Mouse (Mus musculus): Measurements from ENCODE around the gene Rbfox1. TPM values are rescaled to one million over a fixed set of nuclear protein-coding genes. Genes with fewer than 3 reads are reported as not detected.
A peak's percentile ranks its signal among the peaks of the same experiment; 100 is the strongest.

Gene Rbfox1
- total and polyA plus RNA-seq, 3 experiments = not detected

DNA sequence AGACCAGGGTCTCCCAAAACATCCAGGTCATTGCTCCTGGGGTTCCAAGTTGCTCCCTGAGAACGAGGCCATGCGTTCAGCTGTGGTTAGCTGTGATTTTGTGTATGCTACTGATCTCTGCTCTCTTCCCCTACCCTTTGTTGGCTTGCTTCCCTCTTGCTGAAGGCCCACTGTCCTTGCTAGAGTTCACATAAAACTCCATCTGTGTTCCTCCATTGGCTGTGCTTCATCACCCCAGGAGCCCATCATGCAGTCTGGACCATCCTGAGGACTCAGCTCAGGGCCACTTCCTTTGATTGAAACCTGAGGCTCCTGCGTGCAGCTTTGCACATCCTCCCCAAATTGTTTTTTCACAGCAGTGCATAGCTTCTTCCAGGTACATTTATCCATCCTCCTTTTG lies 600.5 kb downstream of the Rbfox1 start:
- TF ChIP-seq ELF1 (IDR thresholded peaks at IDR 0.05; ENCODE audit: low read depth, low read length) = no peak
- TF ChIP-seq NRF1 (IDR thresholded peaks at IDR 0.05; ENCODE audit: insufficient read depth, low read depth, low read length, poor library complexity, severe bottlenecking) = no peak
- TF ChIP-seq MYC (IDR thresholded peaks at IDR 0.05; ENCODE audit: low read depth, low read length) = no peak
- no peak for TF ChIP-seq RCOR1 (IDR thresholded peaks at IDR 0.05; ENCODE audit: low read depth, low read length)
- TF ChIP-seq CHD2 (IDR thresholded peaks at IDR 0.05; ENCODE audit: low read length) = no peak
- no peak for TF ChIP-seq GABPA (IDR thresholded peaks at IDR 0.05; ENCODE audit: low read depth, low read length)
- TF ChIP-seq POLR2A (IDR thresholded peaks at IDR 0.05; ENCODE audit: control insufficient read depth in 1 of 2, insufficient read depth in 1 of 2, low read depth in 1 of 2, low read length in 2 of 2, poor library complexity in 1 of 2) = no peak
- no peak for TF ChIP-seq E2F4 (IDR thresholded peaks at IDR 0.05; ENCODE audit: borderline replicate concordance, low read depth, low read length)
- no peak for TF ChIP-seq RAD21 (IDR thresholded peaks at IDR 0.05; ENCODE audit: low read depth, low read length)
- no peak for TF ChIP-seq TAL1 (IDR thresholded peaks at IDR 0.05; ENCODE audit: low read length)
- no peak for TF ChIP-seq MXI1 (IDR thresholded peaks at IDR 0.05; ENCODE audit: low read depth, low read length)
- no peak for TF ChIP-seq KAT2A (conservative IDR thresholded peaks at IDR 0.05; ENCODE audit: low read depth, low read length)
- TF ChIP-seq TBP (IDR thresholded peaks at IDR 0.05; ENCODE audit: low read depth, low read length) = no peak
- Histone ChIP-seq H3K4me3 (ENCODE audit: control insufficient read depth in 1 of 2, insufficient read depth in 1 of 2, low read depth in 2 of 2, low read length in 2 of 2) (no peak overlapping the region), H3K4me1 (ENCODE audit: control insufficient read depth in 1 of 2, insufficient read depth in 2 of 2, low read length in 2 of 2) (no peaks in the 10 kb centered on the region), H3K9ac (ENCODE audit: control insufficient read depth, low read depth, low read length, poor library complexity, severe bottlenecking) (no peak overlapping the region), H3K9me3 (replicated peaks; ENCODE audit: insufficient read depth, low read length) (no peaks in the 10 kb centered on the region), H3K27ac (ENCODE audit: control insufficient read depth, low read depth, low read length) (no peak overlapping the region), H3K27me3 (ENCODE audit: control insufficient read depth in 1 of 2, insufficient read depth in 2 of 2, low read length in 2 of 2) (no peaks in the 10 kb centered on the region), H3K79me2 (ENCODE audit: control insufficient read depth, insufficient read depth, low read length, poor library complexity) (no peaks in the 10 kb centered on the region), H3K36me3 (ENCODE audit: control insufficient read depth in 1 of 2, insufficient read depth in 2 of 2, low read length in 2 of 2) (no peaks in the 10 kb centered on the region)
- no peak for DNase-seq (ENCODE audit: low read depth, low spot score)

DNA sequence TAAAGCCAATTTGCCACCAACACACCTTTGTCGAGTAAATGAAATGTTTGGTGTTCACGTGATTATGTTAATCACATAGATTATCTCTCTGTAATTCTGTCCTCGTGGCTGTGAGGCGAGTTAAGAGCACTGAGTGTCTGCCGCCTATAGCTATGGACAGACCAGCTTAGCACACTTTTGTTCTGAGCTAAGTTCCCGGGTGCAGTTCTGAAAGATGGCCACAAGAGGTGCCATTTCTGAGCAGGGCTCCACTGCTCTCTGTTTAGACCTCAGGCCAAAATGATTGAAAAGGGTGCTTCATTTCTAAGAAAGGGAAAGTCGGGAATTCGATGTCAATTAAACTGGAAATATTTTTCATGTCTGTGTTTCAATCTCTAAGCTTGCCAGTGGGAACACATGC lies 617.1 kb downstream of the Rbfox1 start:
- Histone ChIP-seq H3K27ac (ENCODE audit: control insufficient read depth, low read depth, low read length) (no peak overlapping the region), H3K4me1 (ENCODE audit: control insufficient read depth in 1 of 2, insufficient read depth in 2 of 2, low read length in 2 of 2) (no peaks in the 10 kb centered on the region), H3K9me3 (replicated peaks; ENCODE audit: insufficient read depth, low read length) (no peaks in the 10 kb centered on the region), H3K79me2 (ENCODE audit: control insufficient read depth, insufficient read depth, low read length, poor library complexity) (no peaks in the 10 kb centered on the region), H3K9ac (ENCODE audit: control insufficient read depth, low read depth, low read length, poor library complexity, severe bottlenecking) (no peak overlapping the region), H3K36me3 (ENCODE audit: control insufficient read depth in 1 of 2, insufficient read depth in 2 of 2, low read length in 2 of 2) (no peaks in the 10 kb centered on the region), H3K4me3 (ENCODE audit: control insufficient read depth in 1 of 2, insufficient read depth in 1 of 2, low read depth in 2 of 2, low read length in 2 of 2) (no peak overlapping the region), H3K27me3 (ENCODE audit: control insufficient read depth in 1 of 2, insufficient read depth in 2 of 2, low read length in 2 of 2) (no peaks in the 10 kb centered on the region)
- peak; percentile 13 for DNase-seq (ENCODE audit: low read depth, low spot score)
- TF ChIP-seq CTCF (IDR thresholded peaks at IDR 0.05 in 2 of 3, conservative IDR thresholded peaks at IDR 0.05 in 1 of 3; ENCODE audit: control insufficient read depth in 1 of 3, insufficient read depth in 1 of 3, low read depth in 2 of 3, low read length in 3 of 3, poor library complexity in 1 of 3, severe bottlenecking in 1 of 3) (peak; percentile 14 to 37 (median 28); a peak in 5 of 6 replicates), TAL1 (IDR thresholded peaks at IDR 0.05; ENCODE audit: low read length) (no peak)

DNA sequence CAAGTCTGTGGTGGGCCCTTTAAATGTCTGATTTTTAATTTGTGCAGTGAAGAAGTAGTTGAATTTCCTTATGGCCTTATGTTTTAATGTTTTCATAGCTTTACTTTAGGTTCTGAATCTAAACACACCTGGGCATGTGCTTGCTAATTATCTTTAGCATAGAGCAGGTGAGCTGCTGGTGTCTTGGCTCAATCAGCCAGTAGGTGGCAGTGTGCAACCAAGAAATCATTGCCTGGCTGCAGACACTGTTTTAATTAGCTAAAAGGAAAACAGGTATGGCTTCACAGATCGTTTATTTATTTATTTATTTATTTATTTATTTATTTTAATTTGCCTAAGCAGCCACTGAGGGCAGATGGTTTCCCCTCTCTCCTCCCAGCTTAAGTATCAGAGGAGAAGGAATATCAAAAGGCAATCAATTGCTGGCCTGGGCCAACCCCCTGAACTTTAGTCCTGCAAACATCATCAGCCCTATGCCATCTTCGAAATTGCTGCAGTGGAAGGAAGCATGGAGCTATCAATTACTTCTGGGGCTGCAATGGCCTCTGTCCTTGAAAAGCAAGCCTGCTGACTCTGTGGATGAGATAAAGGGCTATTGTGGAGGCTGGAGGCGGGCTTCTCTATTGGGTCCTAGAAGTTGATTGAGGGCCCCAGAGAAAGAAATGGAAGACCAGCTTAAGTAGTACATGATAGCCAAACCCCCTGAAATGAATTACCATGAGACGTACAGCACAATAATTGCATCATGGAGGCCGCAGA lies 618.6 kb downstream of the Rbfox1 start:
- H3K4me3 ChIP-seq (ENCODE audit: control insufficient read depth in 1 of 2, insufficient read depth in 1 of 2, low read depth in 2 of 2, low read length in 2 of 2) = no peak overlapping the region
- no peaks in the 10 kb centered on the region for H3K9me3 ChIP-seq (replicated peaks; ENCODE audit: insufficient read depth, low read length)
- no peaks in the 10 kb centered on the region for H3K4me1 ChIP-seq (ENCODE audit: control insufficient read depth in 1 of 2, insufficient read depth in 2 of 2, low read length in 2 of 2)
- H3K79me2 ChIP-seq (ENCODE audit: control insufficient read depth, insufficient read depth, low read length, poor library complexity) = no peaks in the 10 kb centered on the region
- no peak overlapping the region for H3K9ac ChIP-seq (ENCODE audit: control insufficient read depth, low read depth, low read length, poor library complexity, severe bottlenecking)
- H3K27ac ChIP-seq (ENCODE audit: control insufficient read depth, low read depth, low read length) = no peak overlapping the region
- DNase-seq (ENCODE audit: low read depth, low spot score) = peak; percentile 26
- no peaks in the 10 kb centered on the region for H3K36me3 ChIP-seq (ENCODE audit: control insufficient read depth in 1 of 2, insufficient read depth in 2 of 2, low read length in 2 of 2)
- no peaks in the 10 kb centered on the region for H3K27me3 ChIP-seq (ENCODE audit: control insufficient read depth in 1 of 2, insufficient read depth in 2 of 2, low read length in 2 of 2)
- TF ChIP-seq ZKSCAN1 (IDR thresholded peaks at IDR 0.05; ENCODE audit: low read depth, low read length) = no peak
- no peak for TF ChIP-seq MAZ (IDR thresholded peaks at IDR 0.05; ENCODE audit: low read depth, low read length)
- peak; percentile 61 for TF ChIP-seq RAD21 (IDR thresholded peaks at IDR 0.05; ENCODE audit: low read depth, low read length)
- peak; percentile 22; the same call in 1 of the 2 replicates for TF ChIP-seq ZC3H11A (IDR thresholded peaks at IDR 0.05; ENCODE audit: low read depth, low read length)
- peak; percentile 36 to 70 (median 56) for TF ChIP-seq CTCF (IDR thresholded peaks at IDR 0.05 in 2 of 3, conservative IDR thresholded peaks at IDR 0.05 in 1 of 3; ENCODE audit: control insufficient read depth in 1 of 3, insufficient read depth in 1 of 3, low read depth in 2 of 3, low read length in 3 of 3, poor library complexity in 1 of 3, severe bottlenecking in 1 of 3)
- peak; percentile 37 for TF ChIP-seq SMC3 (IDR thresholded peaks at IDR 0.05; ENCODE audit: low read depth, low read length)
